Mouse (Mus musculus): Measurements from ENCODE around the gene Tubd1.

DNA sequence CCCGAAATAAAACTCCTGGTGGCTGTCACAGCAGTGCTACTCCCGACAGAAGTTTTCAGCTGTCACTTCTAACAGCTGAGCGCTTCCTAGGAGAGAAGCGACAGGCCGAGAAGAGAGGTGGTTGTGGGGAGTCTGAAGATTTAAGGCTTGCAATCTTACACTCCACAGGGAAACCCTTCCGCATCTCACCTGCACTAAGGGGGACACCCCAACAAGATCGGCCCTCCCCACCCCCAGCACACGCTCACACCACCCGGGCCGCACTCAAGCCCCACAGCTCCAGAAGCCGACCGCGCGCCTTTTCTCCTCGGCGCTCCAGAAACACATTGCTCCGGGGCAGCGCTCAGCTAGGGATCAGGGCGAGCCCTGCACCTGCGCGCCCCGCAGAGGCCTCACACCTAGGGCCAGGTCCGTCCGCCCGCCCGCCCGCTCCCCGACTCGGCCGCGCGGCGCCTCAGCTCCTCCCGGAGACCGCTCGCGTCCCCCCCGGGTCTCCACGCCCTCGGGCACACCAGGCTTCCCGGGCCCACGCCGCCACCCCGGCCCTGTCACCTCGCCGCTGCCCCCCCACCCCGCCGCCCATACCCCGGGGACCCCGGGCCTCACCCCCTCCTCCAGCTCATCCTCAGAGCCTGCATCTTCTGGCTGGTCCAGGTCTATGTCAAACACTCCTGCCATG lies 692 bp upstream of the Tubd1 start:
- no peak for TF ChIP-seq POLR2A (IDR thresholded peaks at IDR 0.05; ENCODE audit: borderline replicate concordance, extremely low read depth, low read depth, low read length)
- TF ChIP-seq CTCF (IDR thresholded peaks at IDR 0.05; ENCODE audit: insufficient read depth, low read length), result no peak
